9 mouse cellular contexts compared by ENCODE assay signal in genomic region chr9:84253022-84253991, GRCm38 (mm10).
DNase-seq lines count a peak whose midpoint lies in the region; ATAC-seq and TF ChIP-seq lines count a peak whose summit lies in the region.
"Had no signal": no experiment of that assay in that cellular context is flagged by ENCODE, and none has a peak within 500 bp of the region (broad histone marks: within the 10 kb centered on the region; RNA-seq: fewer than 3 reads in every experiment).

No protein-coding gene starts in this region.

- no peaks in the 10 kb centered on the region for H3K27me3 ChIP-seq in heart, postnatal 0 days (ENCODE audit: control insufficient read depth, insufficient read depth, low read length)
- H3K27me3 ChIP-seq in hindbrain, embryonic 14.5 days (ENCODE audit: control insufficient read depth, insufficient read depth, low read length): no peaks in the 10 kb centered on the region

- H3K9me3 ChIP-seq in heart, postnatal 0 days (replicated peaks; ENCODE audit: control insufficient read depth, low read length): no peaks in the 10 kb centered on the region
- H3K9me3 ChIP-seq in hindbrain, embryonic 14.5 days (ENCODE audit: control insufficient read depth, low read length): no peaks in the 10 kb centered on the region

- no peak for TF ChIP-seq EP300 in heart, postnatal 0 days (IDR thresholded peaks at IDR 0.05; ENCODE audit: low read depth)

- peak; percentile 29 for DNase-seq in heart, postnatal 0 days (ENCODE audit: low spot score)
- no peak for DNase-seq in heart, adult 11 months
- peak; percentile 14 to 24 for DNase-seq in adrenal gland, adult 18-20 months (ENCODE audit: low spot score in 2 of 2)
- DNase-seq in embryo, embryonic 11.5 days (ENCODE audit: low read depth, low spot score): peak; percentile 30
- peak; percentile 74 for DNase-seq in hindbrain, embryonic 14.5 days (ENCODE audit: low spot score)
- peak; percentile 14 to 27 for DNase-seq in layer of hippocampus, postnatal 36 days
- peak; percentile 55 for DNase-seq in mesoderm, embryonic 11.5 days (ENCODE audit: low read depth, low spot score)
- peak; percentile 46 for DNase-seq in right cerebral cortex, postnatal 4 days

- H3K4me1 ChIP-seq in heart, postnatal 0 days (ENCODE audit: control insufficient read depth, insufficient read depth): no peaks in the 10 kb centered on the region
- peaks cover 6% of the 10 kb centered on the region for H3K4me1 ChIP-seq in hindbrain, embryonic 14.5 days (replicated peaks; ENCODE audit: control insufficient read depth, insufficient read depth, low read length)

- H3K9ac ChIP-seq in heart, postnatal 0 days (replicated peaks; ENCODE audit: low read depth, low read length): no peak overlapping the region
- H3K9ac ChIP-seq in hindbrain, embryonic 14.5 days: no peak overlapping the region

- no peak overlapping the region for H3K4me3 ChIP-seq in heart, postnatal 0 days (ENCODE audit: low read depth, low read length)
- H3K4me3 ChIP-seq in hindbrain, embryonic 14.5 days (replicated peaks; ENCODE audit: low read length): no peak overlapping the region

- peak; percentile 74 for TF ChIP-seq CTCF in heart, postnatal 0 days (IDR thresholded peaks at IDR 0.05; ENCODE audit: low read depth)

- WGBS in heart, postnatal 0 days: 13% methylated on average over 7 of the region's 7 CpGs
- 18% methylated on average over 7 of the region's 7 CpGs for WGBS in hindbrain, embryonic 14.5 days

- H3K4me2 ChIP-seq in heart, postnatal 0 days (ENCODE audit: low read depth, low read length): no peak overlapping the region
- no peak overlapping the region for H3K4me2 ChIP-seq in hindbrain, embryonic 14.5 days (replicated peaks)

- no peaks in the 10 kb centered on the region for H3K36me3 ChIP-seq in heart, postnatal 0 days (replicated peaks; ENCODE audit: control insufficient read depth, insufficient read depth, low read length)
- no peaks in the 10 kb centered on the region for H3K36me3 ChIP-seq in hindbrain, embryonic 14.5 days (replicated peaks; ENCODE audit: control insufficient read depth, insufficient read depth)

- ATAC-seq in heart, postnatal 0 days (ENCODE audit: insufficient read depth, low read depth): 0 out of 2 replicates have a peak, but pooled peaks have one; percentile 36
- ATAC-seq in hindbrain, embryonic 14.5 days (ENCODE audit: low FRiP score): peak; percentile 90; the same call in 1 of the 2 replicates

- H3K27ac ChIP-seq in heart, postnatal 0 days (ENCODE audit: low read depth): no peak overlapping the region
- H3K27ac ChIP-seq in hindbrain, embryonic 14.5 days: 0 out of 2 replicates have a peak overlapping the region, but pooled peaks have one; percentile 5
- H3K27ac ChIP-seq: macrophage had no signal
